Mouse (Mus musculus) liver, adult 2 months (tissue): Measurements from ENCODE around the gene Olfr69.

Experiments used
- CTCF ChIP-seq: fragments of 200-500 bp; IDR thresholded peaks from 2 replicates; pipeline ENCODE4 v1.5.1; 2011; ENCODE audit warnings: low read depth, low read length, control low read depth
- POLR2A ChIP-seq: fragments of 200-500 bp; IDR thresholded peaks from 2 replicates; pipeline ENCODE4 v1.6.1; 2011; ENCODE audit warnings: low read length, control low read depth; ENCODE audit not compliant: insufficient read depth; ENCODE audit errors: extremely low read depth

DNA sequence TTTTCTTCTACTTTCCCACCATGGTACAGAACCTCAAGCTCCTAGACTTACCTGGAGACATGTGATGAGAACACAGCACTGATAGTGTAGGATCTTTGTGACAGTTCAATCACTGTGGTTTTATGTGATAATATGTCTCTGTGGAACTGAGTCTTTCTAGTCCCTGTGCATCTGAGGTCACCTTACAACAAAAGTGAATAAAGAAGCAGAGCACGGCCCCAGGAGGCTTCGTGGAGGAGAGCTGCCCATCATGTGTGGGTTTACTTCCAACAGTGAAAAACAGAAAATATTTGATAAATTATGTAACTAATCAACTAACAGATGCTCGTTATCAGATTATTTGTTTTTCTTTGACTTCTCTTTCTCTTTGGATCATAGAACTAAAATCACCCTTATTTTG, 8.2 kb upstream of the Olfr69 start, which contains the start of gene Olfr68:
- TF ChIP-seq CTCF (no peak), POLR2A (no peak)
